Mouse (Mus musculus) CH12.LX (cell line): ENCODE data around the gene Mrap2.

Experiments used
- MAFK ChIP-seq: IDR thresholded peaks from 2 replicates; pipeline ENCODE4 v1.6.1; 2011; ENCODE audit warnings: low read length, improper control_type of control experiment; ENCODE audit not compliant: insufficient replicate concordance
- POLR2A ChIP-seq: IDR thresholded peaks from 2 replicates; pipeline ENCODE4 v1.6.1; 2011; ENCODE audit warnings: low read depth, mild to moderate bottlenecking, improper control_type of control experiment, low read length
- RCOR1 ChIP-seq: conservative IDR thresholded peaks from 2 replicates; pipeline ENCODE4 v1.6.1; 2012; ENCODE audit warnings: low read depth, mild to moderate bottlenecking, inconsistent platforms, low read length, improper control_type of control experiment
- USF2 ChIP-seq: conservative IDR thresholded peaks from 2 replicates; pipeline ENCODE4 v1.6.1; 2011; ENCODE audit warnings: low read depth, low read length, improper control_type of control experiment

DNA sequence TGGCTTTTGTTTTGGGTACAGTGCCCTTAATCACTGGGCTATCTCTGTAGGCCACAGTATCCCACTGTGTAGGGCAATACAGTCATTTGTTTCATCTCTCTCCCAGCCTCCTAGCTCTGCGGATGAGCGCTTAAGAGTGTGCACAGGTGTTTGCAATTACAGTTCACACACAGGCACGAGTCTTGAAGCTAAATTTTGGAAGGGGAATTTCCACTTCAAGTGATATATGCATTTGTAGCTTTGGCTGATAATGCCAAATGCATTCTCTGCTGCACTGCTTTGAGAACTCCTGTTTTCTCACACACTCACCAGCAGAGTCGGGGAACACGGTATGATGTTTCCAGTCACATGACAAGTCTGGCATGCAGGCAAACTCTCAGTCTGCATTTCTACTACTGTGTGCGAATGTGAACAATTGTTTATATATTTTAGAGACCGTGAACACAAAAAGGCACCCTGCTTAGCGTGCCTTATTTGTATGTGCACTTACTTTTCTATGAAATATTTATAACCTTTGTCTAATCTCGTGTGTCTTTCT, 22.1 kb upstream of the Mrap2 start:
- TF ChIP-seq RCOR1 (no peak), USF2 (no peak), MAFK (no peak), POLR2A (no peak)
